Mouse (Mus musculus) bone marrow, adult 2 months (tissue): ENCODE measurements around the gene Gabrr2.

ENCODE experiments used
- CTCF ChIP-seq: fragments of 200-500 bp; IDR thresholded peaks from 2 replicates; pipeline ENCODE4 v1.5.1; 2011; ENCODE audit warnings: low read length, control low read depth; ENCODE audit not compliant: control insufficient read depth, insufficient read depth
- POLR2A ChIP-seq: fragments of 200-500 bp; IDR thresholded peaks from 2 replicates; pipeline ENCODE4 v1.6.1; 2011; ENCODE audit warnings: low read depth, mild to moderate bottlenecking, control low read depth, low read length, borderline replicate concordance; ENCODE audit not compliant: control insufficient read depth

DNA sequence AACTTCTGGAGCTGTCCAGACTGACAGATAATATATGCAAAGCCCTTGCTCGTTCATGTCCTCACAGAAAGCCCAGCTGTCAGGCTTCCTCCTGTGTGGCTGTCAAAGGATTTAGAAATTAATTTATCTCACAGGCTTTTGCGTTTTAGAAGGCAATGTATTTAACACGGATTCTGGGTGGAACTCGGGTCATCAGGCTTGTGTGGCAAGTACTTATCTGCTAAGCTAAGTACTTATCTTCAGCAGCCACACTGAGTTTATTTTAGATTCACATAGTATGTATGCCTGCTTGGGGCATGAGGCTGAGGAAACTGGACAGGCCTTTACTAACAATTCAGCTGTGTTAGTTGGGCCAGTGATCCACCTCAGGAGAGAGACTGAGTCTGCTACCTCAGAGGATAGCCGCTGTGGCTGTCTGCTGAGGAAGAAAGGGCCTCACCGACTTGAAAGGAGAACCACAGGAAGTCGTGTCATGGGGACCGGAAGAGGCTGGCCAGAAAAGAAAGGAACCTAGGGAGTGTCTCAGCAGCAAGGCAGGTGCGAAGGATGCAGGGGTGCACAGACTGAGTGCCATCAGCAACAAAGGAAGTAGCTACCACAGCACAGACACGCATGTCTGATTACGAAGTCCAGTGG, 9.8 kb downstream of the Gabrr2 start:
- no peak for TF ChIP-seq CTCF
- TF ChIP-seq POLR2A = no peak
